Mouse (Mus musculus): ENCODE measurements around the gene Adap1. TPM values are rescaled to one million over a fixed set of nuclear protein-coding genes. Genes with fewer than 3 reads are reported as not detected.

Gene Adap1
- total and polyA plus RNA-seq, 2 experiments from 2014 or later, result 0.53 to 1.00 TPM

- Histone ChIP-seq H3K27me3 (ENCODE audit: control insufficient read depth, insufficient read depth, low read length) (no peaks in the 10 kb centered on the region), H3K4me1 (ENCODE audit: control insufficient read depth, insufficient read depth) (no peaks in the 10 kb centered on the region), H3K4me2 (ENCODE audit: low read depth, low read length) (no peak overlapping the region), H3K36me3 (replicated peaks; ENCODE audit: control insufficient read depth, insufficient read depth, low read length) (no peaks in the 10 kb centered on the region), H3K9ac (replicated peaks; ENCODE audit: low read depth, low read length) (no peak overlapping the region), H3K9me3 (replicated peaks; ENCODE audit: control insufficient read depth, low read length) (no peaks in the 10 kb centered on the region), H3K27ac (ENCODE audit: low read depth) (no peak overlapping the region), H3K4me3 (ENCODE audit: low read depth, low read length) (no peak overlapping the region)
- 92% methylated on average over 14 of the region's 14 CpGs for WGBS
- no peak for ATAC-seq (ENCODE audit: insufficient read depth, low read depth)
- TF ChIP-seq EP300 (IDR thresholded peaks at IDR 0.05; ENCODE audit: low read depth), result no peak
- DNase-seq (ENCODE audit: low spot score), result no peak
Observed at GRCm38 (mm10) chr5:139283460-139284180, 41.8 kb downstream of the Adap1 start.

GRCm38 (mm10) chr5:139282191-139282590 is 43.2 kb downstream of the Adap1 start:
- DNase-seq (ENCODE audit: low spot score) (peak; percentile 77), ATAC-seq (ENCODE audit: insufficient read depth, low read depth) (peak; percentile 69)
- Histone ChIP-seq H3K36me3 (replicated peaks; ENCODE audit: control insufficient read depth, insufficient read depth, low read length) (no peaks in the 10 kb centered on the region), H3K4me2 (ENCODE audit: low read depth, low read length) (no peak overlapping the region), H3K4me3 (ENCODE audit: low read depth, low read length) (no peak overlapping the region), H3K9ac (replicated peaks; ENCODE audit: low read depth, low read length) (no peak overlapping the region), H3K27me3 (ENCODE audit: control insufficient read depth, insufficient read depth, low read length) (no peaks in the 10 kb centered on the region), H3K27ac (ENCODE audit: low read depth) (peak overlapping the region; percentile 34; the same call in 1 of the 2 replicates), H3K9me3 (replicated peaks; ENCODE audit: control insufficient read depth, low read length) (no peaks in the 10 kb centered on the region), H3K4me1 (ENCODE audit: control insufficient read depth, insufficient read depth) (no peaks in the 10 kb centered on the region)
- no peak for TF ChIP-seq EP300 (IDR thresholded peaks at IDR 0.05; ENCODE audit: low read depth)
- TF ChIP-seq CTCF (IDR thresholded peaks at IDR 0.05; ENCODE audit: low read depth), result peak; percentile 99
- 5% methylated on average over 15 of the region's 15 CpGs for WGBS

- peak overlapping the region; percentile 34; the same call in 1 of the 2 replicates for H3K27ac ChIP-seq (ENCODE audit: low read depth)
- no peak overlapping the region for H3K9ac ChIP-seq (replicated peaks; ENCODE audit: low read depth, low read length)
- H3K4me2 ChIP-seq (ENCODE audit: low read depth, low read length), result no peak overlapping the region
- TF ChIP-seq EP300 (IDR thresholded peaks at IDR 0.05; ENCODE audit: low read depth) (no peak), CTCF (IDR thresholded peaks at IDR 0.05; ENCODE audit: low read depth) (no peak)
- no peaks in the 10 kb centered on the region for H3K4me1 ChIP-seq (ENCODE audit: control insufficient read depth, insufficient read depth)
- ATAC-seq (ENCODE audit: insufficient read depth, low read depth), result 0 out of 2 replicates have a peak, but pooled peaks have one; percentile 21
- no peaks in the 10 kb centered on the region for H3K36me3 ChIP-seq (replicated peaks; ENCODE audit: control insufficient read depth, insufficient read depth, low read length)
- no peak overlapping the region for H3K4me3 ChIP-seq (ENCODE audit: low read depth, low read length)
- H3K9me3 ChIP-seq (replicated peaks; ENCODE audit: control insufficient read depth, low read length), result no peaks in the 10 kb centered on the region
- no peak for DNase-seq (ENCODE audit: low spot score)
- WGBS, result 47% methylated on average over 10 of the region's 11 CpGs
- H3K27me3 ChIP-seq (ENCODE audit: control insufficient read depth, insufficient read depth, low read length), result no peaks in the 10 kb centered on the region
Observed at GRCm38 (mm10) chr5:139281373-139282112, 43.9 kb downstream of the Adap1 start.

- 68% methylated on average over 8 of the region's 8 CpGs for WGBS
- Histone ChIP-seq H3K27me3 (ENCODE audit: control insufficient read depth, insufficient read depth, low read length) (no peaks in the 10 kb centered on the region), H3K9ac (replicated peaks; ENCODE audit: low read depth, low read length) (no peak overlapping the region), H3K36me3 (replicated peaks; ENCODE audit: control insufficient read depth, insufficient read depth, low read length) (no peaks in the 10 kb centered on the region), H3K4me2 (ENCODE audit: low read depth, low read length) (no peak overlapping the region), H3K4me3 (ENCODE audit: low read depth, low read length) (no peak overlapping the region), H3K27ac (ENCODE audit: low read depth) (no peak overlapping the region), H3K4me1 (ENCODE audit: control insufficient read depth, insufficient read depth) (no peaks in the 10 kb centered on the region), H3K9me3 (replicated peaks; ENCODE audit: control insufficient read depth, low read length) (no peaks in the 10 kb centered on the region)
- TF ChIP-seq CTCF (IDR thresholded peaks at IDR 0.05; ENCODE audit: low read depth) (no peak), EP300 (IDR thresholded peaks at IDR 0.05; ENCODE audit: low read depth) (no peak)
- no peak for ATAC-seq (ENCODE audit: insufficient read depth, low read depth)
- DNase-seq (ENCODE audit: low spot score), result no peak
Observed at GRCm38 (mm10) chr5:139277287-139277686, 48.1 kb downstream of the Adap1 start.

- H3K4me2 ChIP-seq (ENCODE audit: low read depth, low read length), result no peak overlapping the region
- DNase-seq (ENCODE audit: low spot score), result no peak
- H3K4me3 ChIP-seq (ENCODE audit: low read depth, low read length), result no peak overlapping the region
- H3K27ac ChIP-seq (ENCODE audit: low read depth), result no peak overlapping the region
- peaks cover 9% of the 10 kb centered on the region for H3K4me1 ChIP-seq (ENCODE audit: control insufficient read depth, insufficient read depth)
- no peak overlapping the region for H3K9ac ChIP-seq (replicated peaks; ENCODE audit: low read depth, low read length)
- no peak for ATAC-seq (ENCODE audit: insufficient read depth, low read depth)
- no peaks in the 10 kb centered on the region for H3K9me3 ChIP-seq (replicated peaks; ENCODE audit: control insufficient read depth, low read length)
- peaks cover 23% of the 10 kb centered on the region for H3K36me3 ChIP-seq (replicated peaks; ENCODE audit: control insufficient read depth, insufficient read depth, low read length)
- WGBS, result 75% methylated on average over 8 of the region's 8 CpGs
- H3K27me3 ChIP-seq (ENCODE audit: control insufficient read depth, insufficient read depth, low read length), result no peaks in the 10 kb centered on the region
- TF ChIP-seq CTCF (IDR thresholded peaks at IDR 0.05; ENCODE audit: low read depth) (no peak), EP300 (IDR thresholded peaks at IDR 0.05; ENCODE audit: low read depth) (no peak)
Observed at GRCm38 (mm10) chr5:139271994-139272554, 53.3 kb downstream of the Adap1 start.
